Mouse (Mus musculus) limb, embryonic 11.5 days (tissue): ENCODE results near the gene Psmc3. TPM values are rescaled to one million over a fixed set of nuclear protein-coding genes. Genes with fewer than 3 reads are reported as not detected.
A peak's percentile ranks its signal among the peaks of the same experiment; 100 is the strongest.

Experiments used
- ATAC-seq: fragments of 200-750 bp; cut with Nextera tagmentation; 2 replicates; pipeline ENCODE4 v1.8.0; 2017; ENCODE audit warnings: low read depth; ENCODE audit not compliant: insufficient number of reproducible peaks, low FRiP score, low TSS enrichment
- DNase-seq: peaks from one replicate; pipeline ENCODE4 v3.0.0-alpha.2; 2015; ENCODE audit warnings: low spot score
- H3K27ac ChIP-seq: fragments of 300-500 bp; sonication (generic); replicated peaks from 2 replicates; pipeline ENCODE4 v1.5.1; 2014; ENCODE audit warnings: low read depth, mild to moderate bottlenecking, low read length
- H3K27me3 ChIP-seq: fragments of 300-500 bp; sonication (generic); 2 replicates; pipeline ENCODE4 v1.6.1; 2014; ENCODE audit warnings: mild to moderate bottlenecking, low read length, mixed read lengths; ENCODE audit not compliant: control insufficient read depth, insufficient read depth
- H3K36me3 ChIP-seq: fragments of 300-500 bp; sonication (generic); 2 replicates; pipeline ENCODE4 v1.6.1; 2014; ENCODE audit warnings: mild to moderate bottlenecking, low read length, moderate library complexity, mixed read lengths; ENCODE audit not compliant: control insufficient read depth, insufficient read depth
- H3K4me1 ChIP-seq: fragments of 300-500 bp; sonication (generic); 2 replicates; pipeline ENCODE4 v1.6.1; 2014; ENCODE audit warnings: low read length, mixed read lengths; ENCODE audit not compliant: control insufficient read depth, insufficient read depth
- H3K4me2 ChIP-seq: fragments of 300-500 bp; sonication (generic); 2 replicates; pipeline ENCODE4 v1.6.1; 2014; ENCODE audit warnings: low read depth, mild to moderate bottlenecking, moderate library complexity; ENCODE audit not compliant: severe bottlenecking
- H3K4me3 ChIP-seq: fragments of 300-500 bp; sonication (generic); 2 replicates; pipeline ENCODE4 v1.5.1; 2014; ENCODE audit warnings: low read depth, low read length
- H3K9ac ChIP-seq: fragments of 300-500 bp; sonication (generic); 2 replicates; pipeline ENCODE4 v1.6.1; 2014; ENCODE audit warnings: mild to moderate bottlenecking, low read length
- H3K9me3 ChIP-seq: fragments of 300-500 bp; sonication (generic); 2 replicates; pipeline ENCODE4 v1.6.1; 2016; ENCODE audit warnings: low read length; ENCODE audit not compliant: control insufficient read depth
- WGBS: fragments of 180-500 bp; shearing (Covaris S2); extraction: QIAGEN DNeasy Blood & Tissue Kit; methylation state at CpG from one replicate; pipeline ENCODE4 v1.1.7; 2014; 5-methylcytosine and 5-hydroxymethylcytosine counted together
- polyA plus RNA-seq: library from polyadenylated mRNA; unstranded; fragments of >200 nt; fragmentation: Nextera tagmentation; extraction: Ambion mirVana; gene quantifications from 2 replicates; pipeline ENCODE4 v1.2.1, GENCODE M21; 2014

The Psmc3 gene
- polyA plus RNA-seq, 1 experiment from 2014 or later: 440 TPM

DNA sequence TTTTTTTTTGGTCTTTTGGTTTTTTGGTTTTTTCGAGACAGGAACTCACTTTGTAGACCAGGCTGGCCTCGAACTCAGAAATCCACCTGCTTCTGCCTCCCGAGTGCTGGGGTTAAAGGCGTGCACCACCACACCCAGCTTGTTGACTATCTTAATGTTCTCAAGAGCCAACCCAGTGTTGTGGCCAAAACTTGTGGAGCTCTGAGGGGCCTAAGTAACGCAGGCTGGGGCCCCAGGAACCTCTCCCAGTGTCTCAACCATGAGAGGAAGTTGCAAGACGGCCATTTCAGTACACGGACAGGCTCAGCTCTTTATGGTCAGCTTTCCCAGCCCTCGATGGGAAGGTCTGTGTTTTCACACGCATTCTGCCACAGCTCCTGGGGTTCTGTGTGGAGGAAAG is 35.2 kb downstream of the Psmc3 start:
- DNase-seq (no peak), ATAC-seq (no peak)
- 76% methylated on average over 9 of the region's 9 CpGs for WGBS
- Histone ChIP-seq H3K4me2 (no peak overlapping the region), H3K9ac (no peak overlapping the region), H3K27me3 (no peaks in the 10 kb centered on the region), H3K27ac (no peak overlapping the region), H3K9me3 (no peaks in the 10 kb centered on the region), H3K4me1 (no peaks in the 10 kb centered on the region), H3K36me3 (no peaks in the 10 kb centered on the region), H3K4me3 (no peak overlapping the region)

DNA sequence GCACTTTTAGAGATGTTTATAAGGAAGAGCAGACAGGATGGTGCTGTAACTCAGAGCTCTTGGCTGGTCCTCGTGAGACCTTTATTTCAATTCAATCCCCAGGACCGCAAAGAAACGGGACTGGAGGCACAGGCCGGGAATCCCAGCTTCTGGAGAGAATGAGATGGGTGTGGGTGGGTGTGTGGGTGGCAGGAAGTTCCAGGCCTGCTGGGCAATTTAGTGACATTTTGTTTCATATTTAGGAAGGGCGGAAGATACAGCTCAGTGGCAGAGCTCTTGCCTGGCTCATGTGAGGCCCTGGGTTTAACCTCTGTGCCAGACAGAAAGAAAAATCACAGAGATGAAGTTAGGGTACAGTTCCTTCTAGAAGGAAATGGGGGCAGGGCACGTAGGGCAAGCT is 36.4 kb downstream of the Psmc3 start:
- no peaks in the 10 kb centered on the region for H3K4me1 ChIP-seq
- H3K4me3 ChIP-seq: no peak overlapping the region
- no peaks in the 10 kb centered on the region for H3K36me3 ChIP-seq
- 79% methylated on average over 6 of the region's 6 CpGs for WGBS
- H3K4me2 ChIP-seq: no peak overlapping the region
- no peaks in the 10 kb centered on the region for H3K9me3 ChIP-seq
- no peak overlapping the region for H3K9ac ChIP-seq
- no peaks in the 10 kb centered on the region for H3K27me3 ChIP-seq
- ATAC-seq (no peak), DNase-seq (no peak)
- H3K27ac ChIP-seq: no peak overlapping the region

DNA sequence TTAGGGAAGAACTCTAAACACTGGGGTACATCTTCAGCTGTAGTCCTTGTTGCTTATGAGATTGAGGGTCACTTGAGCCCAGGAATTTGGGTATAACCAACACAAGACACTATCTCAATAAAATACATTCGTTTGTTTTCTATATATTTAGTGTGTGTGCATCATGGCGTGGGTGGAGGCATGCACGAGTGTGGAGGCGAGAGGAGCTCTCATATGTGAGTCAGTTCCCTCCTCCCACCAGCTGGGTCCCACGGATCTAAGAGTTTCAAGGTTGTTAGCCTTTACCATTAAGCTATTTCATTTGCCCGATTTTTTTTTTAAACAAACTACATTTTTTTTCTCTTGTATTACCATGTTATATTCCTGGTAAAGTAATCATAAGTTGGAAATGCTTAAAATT is 37.0 kb downstream of the Psmc3 start:
- no peak overlapping the region for H3K9ac ChIP-seq
- no peak overlapping the region for H3K4me2 ChIP-seq
- H3K36me3 ChIP-seq: no peaks in the 10 kb centered on the region
- DNase-seq: no peak
- H3K27me3 ChIP-seq: no peaks in the 10 kb centered on the region
- no peak overlapping the region for H3K4me3 ChIP-seq
- H3K27ac ChIP-seq: no peak overlapping the region
- H3K4me1 ChIP-seq: no peaks in the 10 kb centered on the region
- WGBS: 73% methylated on average over 6 of the region's 6 CpGs
- no peak for ATAC-seq
- H3K9me3 ChIP-seq: no peaks in the 10 kb centered on the region

DNA sequence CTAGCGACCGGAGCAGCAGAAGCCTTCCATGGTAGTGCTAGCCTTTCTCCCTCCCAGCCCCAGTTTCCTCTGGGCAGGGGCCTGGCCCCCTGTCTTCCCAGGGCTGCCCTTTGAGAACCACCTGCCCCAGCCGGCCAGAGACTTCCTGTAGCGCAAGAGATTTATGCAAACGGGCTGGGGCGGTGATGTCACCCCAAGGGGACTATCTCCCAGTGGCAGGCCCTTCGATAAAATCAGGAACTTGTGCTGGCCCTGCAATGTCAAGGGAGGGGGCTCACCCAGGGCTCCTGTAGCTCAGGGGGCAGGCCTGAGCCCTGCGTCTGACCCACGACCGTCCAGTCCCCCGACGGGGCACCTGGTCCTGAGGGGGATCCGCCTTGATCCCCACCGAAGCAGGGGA is 42.7 kb downstream of the Psmc3 start:
- DNase-seq (no peak), ATAC-seq (no peak)
- no peaks in the 10 kb centered on the region for H3K27me3 ChIP-seq
- H3K27ac ChIP-seq: no peak overlapping the region
- H3K4me2 ChIP-seq: no peak overlapping the region
- WGBS: 67% methylated on average over 14 of the region's 14 CpGs
- H3K4me3 ChIP-seq: no peak overlapping the region
- H3K4me1 ChIP-seq: no peaks in the 10 kb centered on the region
- no peaks in the 10 kb centered on the region for H3K9me3 ChIP-seq
- no peaks in the 10 kb centered on the region for H3K36me3 ChIP-seq
- no peak overlapping the region; the same call in 1 of the 2 replicates for H3K9ac ChIP-seq

DNA sequence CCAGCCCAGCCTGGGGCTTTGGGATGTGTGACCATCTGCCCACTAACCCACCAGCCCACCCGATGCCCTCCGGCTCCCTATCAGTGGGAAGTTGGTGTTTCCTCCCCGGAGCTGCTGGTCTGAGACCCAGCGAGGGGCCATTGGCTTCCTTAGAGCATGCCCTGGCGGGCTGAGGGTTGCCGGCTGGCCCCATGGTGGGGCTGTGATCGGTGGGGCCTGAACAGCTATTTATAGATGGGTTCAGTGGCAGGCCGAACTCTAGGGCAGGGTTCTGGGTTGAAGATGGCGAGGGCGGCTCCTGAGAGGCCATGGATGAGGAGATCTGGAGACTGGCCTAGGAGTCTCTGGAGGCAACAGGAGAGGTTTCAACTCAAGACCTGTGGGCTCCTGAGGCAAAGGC is 43.2 kb downstream of the Psmc3 start:
- DNase-seq (no peak), ATAC-seq (no peak)
- H3K4me1 ChIP-seq: no peaks in the 10 kb centered on the region
- no peaks in the 10 kb centered on the region for H3K9me3 ChIP-seq
- H3K27ac ChIP-seq: no peak overlapping the region
- H3K4me3 ChIP-seq: no peak overlapping the region
- H3K4me2 ChIP-seq: no peak overlapping the region
- no peak overlapping the region; the same call in 1 of the 2 replicates for H3K9ac ChIP-seq
- no peaks in the 10 kb centered on the region for H3K27me3 ChIP-seq
- WGBS: 88% methylated on average over 10 of the region's 10 CpGs
- H3K36me3 ChIP-seq: no peaks in the 10 kb centered on the region

DNA sequence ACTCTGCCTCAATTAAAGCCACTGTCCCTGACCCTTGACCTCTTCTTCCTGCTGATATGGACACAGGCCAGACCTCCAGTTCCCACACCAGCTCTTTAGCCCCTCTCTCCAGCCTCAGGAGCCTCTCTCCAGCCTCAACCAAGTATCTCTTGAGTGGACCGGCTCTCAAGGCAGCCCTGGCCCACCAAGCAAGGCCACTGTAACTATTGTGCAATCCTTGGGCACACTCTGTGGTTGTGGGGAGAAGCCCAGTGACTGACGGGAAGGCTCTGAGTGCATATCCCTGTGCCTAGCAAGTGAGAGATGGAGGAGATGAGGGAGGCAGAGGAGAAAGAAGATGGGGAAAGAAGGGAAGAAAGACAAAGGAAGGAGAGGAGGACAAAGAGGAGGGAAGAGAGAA is 44.3 kb downstream of the Psmc3 start:
- Histone ChIP-seq H3K4me2 (no peak overlapping the region), H3K27ac (no peak overlapping the region), H3K27me3 (no peaks in the 10 kb centered on the region), H3K4me1 (no peaks in the 10 kb centered on the region), H3K36me3 (no peaks in the 10 kb centered on the region), H3K4me3 (no peak overlapping the region), H3K9ac (no peak overlapping the region), H3K9me3 (no peaks in the 10 kb centered on the region)
- no peak for ATAC-seq
- WGBS: 90% methylated on average over 2 of the region's 2 CpGs
- DNase-seq: no peak

DNA sequence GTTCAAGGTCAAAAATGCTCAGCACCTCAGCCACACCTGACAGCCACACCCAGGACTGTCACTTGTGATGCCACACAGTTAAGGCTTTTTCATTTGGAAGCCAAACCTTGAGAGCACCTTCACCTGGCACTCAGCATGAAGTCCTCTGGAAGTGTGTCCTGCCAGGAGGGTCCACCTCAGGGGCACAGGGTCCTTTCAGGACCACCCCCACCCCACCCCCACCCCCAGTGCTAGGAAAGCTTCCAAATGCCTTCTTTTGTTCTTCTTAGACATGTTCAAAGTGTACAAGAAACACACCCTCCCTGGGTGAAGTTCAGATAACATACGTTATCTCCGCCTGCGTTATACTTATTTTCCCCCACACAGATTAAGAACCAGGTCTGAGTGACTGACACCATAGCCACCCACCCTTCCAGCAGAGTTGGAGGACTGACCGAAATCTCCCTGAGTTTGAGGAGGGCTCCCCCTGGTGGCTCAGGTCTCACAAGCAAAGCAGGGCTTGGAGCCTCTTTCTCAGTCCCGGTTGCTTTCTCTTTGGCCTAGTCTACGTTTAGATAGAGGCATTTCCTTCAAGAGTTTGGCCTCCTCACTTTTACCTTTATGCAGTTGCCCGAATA is 47.4 kb downstream of the Psmc3 start:
- Histone ChIP-seq H3K27ac (no peak overlapping the region), H3K9ac (0 out of 2 replicates have a peak overlapping the region, but pooled peaks have one; percentile 17), H3K4me3 (no peak overlapping the region), H3K36me3 (no peaks in the 10 kb centered on the region), H3K9me3 (no peaks in the 10 kb centered on the region), H3K4me1 (no peaks in the 10 kb centered on the region), H3K4me2 (no peak overlapping the region), H3K27me3 (no peaks in the 10 kb centered on the region)
- 14% methylated on average over 7 of the region's 7 CpGs for WGBS
- peak; percentile 94 for DNase-seq
- ATAC-seq: peak; percentile 79; the same call in 1 of the 2 replicates

DNA sequence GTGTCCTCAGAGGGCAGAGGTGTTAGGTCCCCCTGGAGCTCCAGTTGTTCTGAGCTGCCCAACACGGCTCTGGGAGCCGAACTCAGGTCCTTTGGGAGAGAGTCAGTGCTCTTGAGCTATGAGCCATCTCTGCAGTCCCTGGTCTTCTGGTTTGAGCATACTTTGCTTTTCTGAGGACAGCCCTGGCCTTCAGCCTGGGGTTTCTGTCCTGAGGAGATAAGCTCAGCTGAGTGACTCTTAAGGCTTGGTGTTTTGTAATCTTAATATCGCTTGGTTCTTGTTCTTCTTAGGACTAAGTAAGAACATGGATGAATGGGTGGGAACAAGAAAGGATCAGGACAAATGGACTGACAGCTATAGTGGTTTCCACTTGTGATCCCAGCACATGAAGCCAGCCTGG is 54.3 kb downstream of the Psmc3 start:
- Histone ChIP-seq H3K27me3 (no peaks in the 10 kb centered on the region), H3K4me3 (no peak overlapping the region), H3K4me1 (no peaks in the 10 kb centered on the region), H3K9ac (no peak overlapping the region), H3K36me3 (no peaks in the 10 kb centered on the region), H3K4me2 (no peak overlapping the region), H3K9me3 (no peaks in the 10 kb centered on the region), H3K27ac (no peak overlapping the region)
- DNase-seq (no peak), ATAC-seq (no peak)
- WGBS: 88% methylated on average over 3 of the region's 3 CpGs

DNA sequence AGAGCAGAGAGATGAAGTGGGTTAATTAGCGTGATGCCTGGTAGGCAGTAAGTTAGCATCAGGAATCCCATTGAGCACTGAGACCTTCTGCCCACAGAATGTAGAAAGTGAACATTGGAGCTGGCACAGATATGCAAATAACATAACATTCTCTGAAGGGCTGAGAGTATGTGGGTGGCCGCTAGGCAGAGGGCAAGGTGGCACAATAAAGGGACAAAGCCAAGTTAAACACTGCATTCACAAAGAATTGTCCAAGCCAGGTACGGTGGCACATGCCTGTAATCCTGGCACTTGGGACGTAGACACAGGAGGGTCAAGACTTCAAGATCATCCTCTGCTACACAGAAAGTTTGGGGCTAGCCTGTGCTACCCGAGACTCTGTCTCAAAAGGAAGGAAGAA is 55.4 kb downstream of the Psmc3 start:
- H3K4me3 ChIP-seq: no peak overlapping the region
- H3K4me2 ChIP-seq: no peak overlapping the region
- H3K9ac ChIP-seq: no peak overlapping the region
- H3K9me3 ChIP-seq: no peaks in the 10 kb centered on the region
- no peaks in the 10 kb centered on the region for H3K27me3 ChIP-seq
- 82% methylated on average over 5 of the region's 5 CpGs for WGBS
- H3K4me1 ChIP-seq: no peaks in the 10 kb centered on the region
- ATAC-seq (no peak), DNase-seq (no peak)
- H3K27ac ChIP-seq: no peak overlapping the region
- H3K36me3 ChIP-seq: no peaks in the 10 kb centered on the region
